23 mouse cellular contexts compared by ENCODE assay signal in genomic region chr11:95318116-95318515, GRCm38 (mm10). TPM values are rescaled to one million over a fixed set of nuclear protein-coding genes. Genes with fewer than 3 reads are reported as not detected.
A peak's percentile ranks its signal among the peaks of the same experiment; 100 is the strongest.
DNase-seq lines count a peak whose midpoint lies in the region; ATAC-seq and TF ChIP-seq lines count a peak whose summit lies in the region.
"Had no signal": no experiment of that assay in that cellular context is flagged by ENCODE, and none has a peak within 500 bp of the region (broad histone marks: within the 10 kb centered on the region; RNA-seq: fewer than 3 reads in every experiment).

No protein-coding gene starts in this region.

- H3K36me3 ChIP-seq in G1E (replicated peaks) = no peaks in the 10 kb centered on the region
- H3K36me3 ChIP-seq in hindbrain, embryonic 12.5 days = no peaks in the 10 kb centered on the region
- H3K36me3 ChIP-seq in midbrain, embryonic 11.5 days (ENCODE audit: control insufficient read depth, insufficient read depth, low read length) = no peaks in the 10 kb centered on the region
- H3K36me3 ChIP-seq: hindbrain, embryonic 10.5 days had no signal

- H3K4me2 ChIP-seq in hindbrain, embryonic 12.5 days (replicated peaks) = no peak overlapping the region
- no peak overlapping the region for H3K4me2 ChIP-seq in midbrain, embryonic 11.5 days

- H3K4me3 ChIP-seq in G1E (ENCODE audit: low read depth, low read length) = no peak overlapping the region; the same call in 1 of the 2 replicates
- H3K4me3 ChIP-seq in hindbrain, embryonic 12.5 days = no peak overlapping the region
- H3K4me3 ChIP-seq in midbrain, embryonic 11.5 days (ENCODE audit: low read depth, low read length) = no peak overlapping the region
- H3K4me3 ChIP-seq: hindbrain, embryonic 10.5 days had no signal

- WGBS in hindbrain, embryonic 12.5 days = 92% methylated on average over 9 of the region's 9 CpGs
- WGBS in midbrain, embryonic 11.5 days = 90% methylated on average over 9 of the region's 9 CpGs

- no peaks in the 10 kb centered on the region for H3K9me3 ChIP-seq in G1E (replicated peaks)
- no peaks in the 10 kb centered on the region for H3K9me3 ChIP-seq in hindbrain, embryonic 12.5 days (replicated peaks)
- no peaks in the 10 kb centered on the region for H3K9me3 ChIP-seq in midbrain, embryonic 11.5 days (ENCODE audit: control insufficient read depth, low read length)
- H3K9me3 ChIP-seq: hindbrain, embryonic 10.5 days had no signal

- peak; percentile 74 for DNase-seq in heart, adult 11 months
- DNase-seq in heart, adult 18-20 months = no peak
- DNase-seq in G1E (ENCODE audit: low spot score) (no peak), liver (peak; percentile 71)
- no peak for DNase-seq in neural tube, embryonic 10.5 days (ENCODE audit: extremely low spot score, low spot score)
- no peak for DNase-seq in midbrain, embryonic 11.5 days (ENCODE audit: low spot score, missing footprints)
- DNase-seq: adrenal gland, postnatal 10 days; cerebellum, adult 18-20 months; cerebellum, postnatal 36 days; forebrain, postnatal 0 days; gastrocnemius, postnatal 10 days; kidney, adult 8-10 months; kidney, postnatal 36 days; lung, postnatal 10 days; right cerebral cortex, postnatal 25 days had no signal

- peaks cover 28% of the 10 kb centered on the region for H3K4me1 ChIP-seq in G1E (ENCODE audit: insufficient read depth, low read depth, low read length)
- no peaks in the 10 kb centered on the region for H3K4me1 ChIP-seq in hindbrain, embryonic 12.5 days
- H3K4me1 ChIP-seq in midbrain, embryonic 11.5 days (ENCODE audit: control insufficient read depth, insufficient read depth, low read length) = no peaks in the 10 kb centered on the region
- H3K4me1 ChIP-seq: hindbrain, embryonic 10.5 days had no signal

- H3K27me3 ChIP-seq in G1E (ENCODE audit: insufficient read depth, low read length) = peaks cover 4% of the 10 kb centered on the region; the same call in 1 of the 2 replicates
- H3K27me3 ChIP-seq in hindbrain, embryonic 12.5 days = no peaks in the 10 kb centered on the region
- no peaks in the 10 kb centered on the region for H3K27me3 ChIP-seq in midbrain, embryonic 11.5 days (ENCODE audit: control insufficient read depth, insufficient read depth, low read length)

- no peak for TF ChIP-seq CTCF in G1E (IDR thresholded peaks at IDR 0.05; ENCODE audit: low read depth, low read length)

- no peak overlapping the region for H3K9ac ChIP-seq in hindbrain, embryonic 12.5 days
- H3K9ac ChIP-seq in midbrain, embryonic 11.5 days (ENCODE audit: low read length) = no peak overlapping the region
- H3K9ac ChIP-seq: forebrain, postnatal 0 days had no signal

- no peak overlapping the region for H3K27ac ChIP-seq in hindbrain, embryonic 12.5 days
- H3K27ac ChIP-seq in midbrain, embryonic 11.5 days (ENCODE audit: low read depth, low read length) = no peak overlapping the region
- H3K27ac ChIP-seq: hindbrain, embryonic 10.5 days had no signal

- ATAC-seq in G1E (ENCODE audit: extremely low read depth, insufficient number of reproducible peaks, low FRiP score, poor library complexity, severe bottlenecking) = peak; percentile 15; the same call in 1 of the 2 replicates
- ATAC-seq in megakaryocyte progenitor cell, adult 5-6 weeks (replicated peaks; ENCODE audit: poor library complexity) = peak; percentile 81
- ATAC-seq in hindbrain, embryonic 12.5 days (ENCODE audit: low FRiP score) = no peak
- no peak for ATAC-seq in midbrain, embryonic 11.5 days (ENCODE audit: low FRiP score)
- ATAC-seq: forebrain, postnatal 0 days had no signal

RNA-seq across cellular contexts. Expression of gene Kat7, which starts 8.1 kb away (rescaled TPM):
- 10 to 100 TPM; 25.7 to 30.8 TPM for total RNA-seq in heart, adult 18-20 months (2021)
- 144 and 154 TPM in 2 replicates for total RNA-seq in G1E (2014; fragmentation: Nextera tagmentation)
- total RNA-seq in G1E (2017) = 63.5 and 66.5 TPM in 2 replicates
- polyA plus RNA-seq in G1E (2012) = 33.6 and 36.2 TPM in 2 replicates
- 99.1 and 111 TPM in 2 replicates for total RNA-seq in megakaryocyte progenitor cell, adult 5-6 weeks (2015)
- total RNA-seq in megakaryocyte progenitor cell, adult 5-6 weeks (2017) = 70.8 and 73.3 TPM in 2 replicates
- 71.8 and 73.6 TPM in 2 replicates for polyA plus RNA-seq in hindbrain, embryonic 12.5 days (2016; fragmentation: Nextera tagmentation; extraction: Ambion mirVana)
- polyA plus RNA-seq in midbrain, embryonic 11.5 days (2014; fragmentation: Nextera tagmentation; extraction: Ambion mirVana) = 75.8 and 80.9 TPM in 2 replicates

RNA-seq across cellular contexts. Expression of gene Fam117a, which starts 18.7 kb away (rescaled TPM):
- 1 to 10 TPM; 6.6 to 7.0 TPM for total RNA-seq in heart, adult 18-20 months (2021)
- 65.4 and 105 TPM in 2 replicates for total RNA-seq in G1E (2014; fragmentation: Nextera tagmentation)
- total RNA-seq in G1E (2017) = 30.9 and 36.9 TPM in 2 replicates
- polyA plus RNA-seq in G1E (2012) = 159 and 170 TPM in 2 replicates
- 90.4 and 98.3 TPM in 2 replicates for total RNA-seq in megakaryocyte progenitor cell, adult 5-6 weeks (2015)
- 89.6 and 91.8 TPM in 2 replicates for total RNA-seq in megakaryocyte progenitor cell, adult 5-6 weeks (2017)
- 11.7 and 11.9 TPM in 2 replicates for polyA plus RNA-seq in hindbrain, embryonic 12.5 days (2016; fragmentation: Nextera tagmentation; extraction: Ambion mirVana)
- 7.5 and 7.6 TPM in 2 replicates for polyA plus RNA-seq in midbrain, embryonic 11.5 days (2014; fragmentation: Nextera tagmentation; extraction: Ambion mirVana)

RNA-seq across cellular contexts. Expression of gene Tac4, which starts 56.8 kb away (rescaled TPM):
- not detected for total RNA-seq in heart, adult 18-20 months (2021)
- total RNA-seq in G1E (2014; fragmentation: Nextera tagmentation) = not detected in 2 replicates
- 0.11 and 0.29 TPM in 2 replicates for total RNA-seq in G1E (2017)
- polyA plus RNA-seq in G1E (2012) = not detected in 2 replicates
- not detected in 2 replicates for total RNA-seq in megakaryocyte progenitor cell, adult 5-6 weeks (2015)
- total RNA-seq in megakaryocyte progenitor cell, adult 5-6 weeks (2017) = not detected in 2 replicates
- 0.18 and 0.22 TPM in 2 replicates for polyA plus RNA-seq in hindbrain, embryonic 12.5 days (2016; fragmentation: Nextera tagmentation; extraction: Ambion mirVana)
- polyA plus RNA-seq in midbrain, embryonic 11.5 days (2014; fragmentation: Nextera tagmentation; extraction: Ambion mirVana) = not detected in 2 replicates
- total RNA-seq: adrenal gland, postnatal 10 days; forebrain, postnatal 0 days; gastrocnemius, postnatal 10 days; layer of hippocampus, postnatal 10 days; left cerebral cortex, postnatal 14 days; monocyte, adult 5-6 weeks had no signal
- polyA plus RNA-seq: embryonic facial prominence, embryonic 11.5 days; forebrain, postnatal 0 days; hindbrain, embryonic 10.5 days; urinary bladder, adult 2 months had no signal

Comparison
In these comparisons a context has a peak if more than half of its experiments do, and no peak if none do; other contexts are left out.
1. DNase-seq: peak in heart, adult 11 months (single experiment) and liver (single experiment); none in heart, adult 18-20 months (0 of 2), G1E (single experiment), neural tube, embryonic 10.5 days (single experiment) and midbrain, embryonic 11.5 days (single experiment).
2. ATAC-seq: peak in G1E (single experiment) and megakaryocyte progenitor cell, adult 5-6 weeks (single experiment); none in hindbrain, embryonic 12.5 days (single experiment) and midbrain, embryonic 11.5 days (single experiment).